Mouse (Mus musculus) left cerebral cortex, postnatal 25 days (tissue): ENCODE measurements around the gene Gm20661. TPM values are rescaled to one million over a fixed set of nuclear protein-coding genes. Genes with fewer than 3 reads are reported as not detected.

Experiments used
- DNase-seq, 2 experiments: peaks; one replicate each; pipeline ENCODE4 v3.0.0; 2022; ENCODE audit warnings: low spot score in 2 of 2, mixed read lengths in 1 of 2
- intact Hi-C: fragments of 180-260 bp; cut with DNase I; formaldehyde crosslinking; loops from one replicate; pipeline ENCODE4 v1.15.1; 2025
- total RNA-seq, 2 experiments: library from RNA; stranded (reverse); gene quantifications; 2 replicates each; pipeline ENCODE4 v1.2.3; 2021

Gm20661 gene
- total RNA-seq = not detected

DNA sequence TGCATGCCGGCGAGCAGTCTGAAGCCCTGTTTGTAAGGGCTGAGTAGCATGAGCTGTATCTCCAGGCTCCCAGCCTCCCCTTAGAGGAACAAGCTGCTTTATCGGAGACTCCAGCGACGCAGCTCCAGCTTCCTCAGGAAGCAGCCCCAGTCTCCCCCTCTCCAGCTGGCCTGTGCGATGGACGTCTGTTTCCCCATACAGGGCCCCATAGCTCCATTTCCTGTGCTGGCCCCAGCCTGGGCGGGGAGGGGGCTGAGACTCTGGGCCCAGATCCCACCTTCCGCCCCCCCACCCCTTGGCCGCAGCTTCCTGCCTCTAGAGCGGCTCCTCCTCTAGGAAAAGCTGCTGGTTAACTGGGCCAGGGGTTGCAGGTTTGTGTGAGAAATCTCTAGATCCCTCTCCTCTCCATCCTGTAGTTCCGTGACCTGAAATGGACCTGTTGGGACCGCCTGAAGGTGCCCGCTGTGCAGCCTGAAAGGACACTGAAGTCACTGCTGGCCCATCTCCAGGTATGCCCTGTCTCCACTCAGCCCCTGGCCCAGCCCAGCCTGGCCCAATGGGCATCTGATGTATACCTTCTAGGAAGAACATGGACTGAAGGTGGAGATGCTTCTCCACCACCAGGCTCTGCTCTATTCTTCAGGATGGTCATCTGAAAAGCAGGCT, at the start of gene Gm20661:
Gene Gm20661, plus strand, starts transcription at position 378 of the 666 bp plus-strand sequence.
- intact Hi-C loops = no loop called here
- DNase-seq = peak; percentile 41 to 65

- peak; percentile 61 to 71 for DNase-seq
- intact Hi-C loops = no loop called here
These were observed 48.7 kb upstream of the Gm20661 start for GRCm38 (mm10) chr9:107934146-107934545.

GRCm38 (mm10) chr9:107935374-107935773, 47.5 kb upstream of the Gm20661 start, which contains the start of gene Camkv:
Camkv (plus strand) TSS chr9:107935674.
- intact Hi-C loops = no loop called here
- no peak for DNase-seq

DNA sequence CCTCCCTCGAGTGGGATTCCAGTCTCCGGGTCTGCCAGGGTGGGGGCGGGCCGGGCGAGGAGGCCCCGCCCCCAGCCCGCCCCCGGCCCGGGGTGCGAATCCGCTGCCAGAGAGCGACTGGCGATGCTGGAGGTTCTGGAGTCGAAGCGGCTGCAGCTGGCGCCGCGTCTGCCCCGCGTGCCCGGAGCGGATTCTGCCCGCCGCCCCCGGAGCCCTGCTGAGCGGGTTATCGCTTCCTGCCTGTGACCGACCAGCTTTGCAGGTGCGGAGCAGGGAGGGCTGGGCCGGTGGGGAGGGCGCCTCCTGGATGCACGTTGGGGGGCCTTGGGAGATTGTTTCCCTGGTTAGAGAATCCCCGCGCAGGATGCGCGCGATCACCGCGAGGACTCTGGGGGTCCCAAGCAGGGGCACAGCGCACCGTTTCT, 47.1 kb upstream of the Gm20661 start:
- intact Hi-C loops = loop anchor here (1.0 kb wide), 1 partner anchor 25 kb away; no protein-coding TSS in a partner anchor

GRCm38 (mm10) chr9:107936215-107936822, 46.5 kb upstream of the Gm20661 start:
- intact Hi-C loops = loop anchor here (1.0 kb wide), 1 partner anchor 25 kb away; no protein-coding TSS in a partner anchor
- DNase-seq = peak; percentile 66 to 70

More for the DNA sequence above, 47.1 kb upstream of the Gm20661 start:
- peak; percentile 69 to 74 for DNase-seq

DNA sequence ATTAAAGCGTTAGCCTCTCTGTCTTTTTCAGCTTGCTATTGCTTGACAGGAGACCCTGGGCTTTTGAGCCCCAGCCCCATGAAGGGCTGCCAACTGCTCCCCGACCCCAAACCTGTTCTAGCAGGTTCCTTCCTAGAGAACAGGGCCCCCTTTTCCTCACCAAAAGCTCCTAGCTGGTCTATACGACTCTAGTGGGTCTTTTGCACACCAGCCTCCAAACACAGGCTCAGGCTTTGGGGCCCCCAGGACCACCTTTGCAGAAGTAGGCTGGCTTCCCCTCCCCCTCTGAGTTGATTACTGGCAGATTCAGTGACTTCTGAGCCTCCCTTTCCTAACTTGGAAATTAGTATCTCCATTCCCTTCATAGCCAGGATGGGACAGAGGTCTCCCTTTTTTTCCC, 46.0 kb upstream of the Gm20661 start:
- intact Hi-C loops = loop anchor here (1.0 kb wide), 1 partner anchor 24 kb away; no protein-coding TSS in a partner anchor

GRCm38 (mm10) chr9:107947241-107948194, 35.3 kb upstream of the Gm20661 start:
- intact Hi-C loops = no loop called here
- DNase-seq = peak in 1 of 2 experiments; percentile 46

More for the DNA sequence above, 46.0 kb upstream of the Gm20661 start:
- DNase-seq = no peak

DNA sequence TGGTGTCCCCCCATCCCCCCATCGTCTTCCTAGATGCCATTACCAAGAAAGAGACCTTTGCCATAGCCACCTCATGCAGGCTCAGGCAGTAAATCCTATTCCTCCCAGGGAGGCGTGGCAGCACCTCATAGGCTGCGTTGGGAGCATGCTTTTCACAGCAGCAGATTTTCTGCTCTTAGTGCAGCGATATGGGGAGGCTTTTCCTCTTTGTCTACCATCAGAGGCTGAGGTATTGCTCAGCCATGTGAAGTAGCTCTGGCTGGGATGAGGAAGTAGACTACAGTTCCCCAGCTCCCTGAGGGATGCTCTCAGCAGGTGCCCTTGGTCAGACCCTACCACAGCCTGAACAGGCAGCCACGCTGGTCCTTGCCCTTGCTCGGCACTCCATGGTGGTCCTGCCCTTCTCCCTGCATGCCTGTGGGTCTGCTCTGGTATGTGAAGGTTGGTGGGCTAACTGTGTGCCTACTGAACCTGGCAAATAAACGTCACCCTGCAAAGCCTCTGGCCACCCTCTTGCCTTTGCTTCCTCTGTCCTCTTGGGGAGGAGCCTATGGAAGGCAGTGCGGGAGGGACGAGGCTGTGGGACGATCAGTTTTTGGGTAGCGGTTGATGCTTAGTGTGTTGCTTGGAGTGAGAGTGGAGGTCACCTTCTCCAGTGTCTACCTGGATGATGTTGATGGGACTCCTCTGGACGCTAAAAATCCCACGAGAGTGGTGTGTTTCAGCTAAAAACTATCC, 33.5 kb upstream of the Gm20661 start:
- intact Hi-C loops = no loop called here
- DNase-seq = no peak

DNA sequence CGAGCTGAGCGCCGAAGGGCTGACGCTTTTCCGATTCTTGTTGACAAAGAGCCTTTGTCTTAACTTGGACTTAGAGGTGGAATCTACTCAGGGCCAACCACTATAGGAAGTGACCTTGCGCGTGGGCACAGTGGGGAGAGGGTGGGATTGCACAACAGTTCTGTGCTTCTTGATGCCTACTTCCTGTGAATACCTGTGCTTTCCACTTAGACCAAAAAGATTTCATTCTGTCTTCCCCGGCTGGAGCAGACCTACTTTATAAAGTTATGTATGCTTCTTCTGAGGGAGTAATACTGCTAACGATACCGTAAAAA, 33.0 kb upstream of the Gm20661 start, which contains the start of gene Traip:
Gene Traip, plus strand, starts transcription at position 215 of the 314 bp plus-strand sequence.
- DNase-seq = no peak
- intact Hi-C loops = no loop called here

DNA sequence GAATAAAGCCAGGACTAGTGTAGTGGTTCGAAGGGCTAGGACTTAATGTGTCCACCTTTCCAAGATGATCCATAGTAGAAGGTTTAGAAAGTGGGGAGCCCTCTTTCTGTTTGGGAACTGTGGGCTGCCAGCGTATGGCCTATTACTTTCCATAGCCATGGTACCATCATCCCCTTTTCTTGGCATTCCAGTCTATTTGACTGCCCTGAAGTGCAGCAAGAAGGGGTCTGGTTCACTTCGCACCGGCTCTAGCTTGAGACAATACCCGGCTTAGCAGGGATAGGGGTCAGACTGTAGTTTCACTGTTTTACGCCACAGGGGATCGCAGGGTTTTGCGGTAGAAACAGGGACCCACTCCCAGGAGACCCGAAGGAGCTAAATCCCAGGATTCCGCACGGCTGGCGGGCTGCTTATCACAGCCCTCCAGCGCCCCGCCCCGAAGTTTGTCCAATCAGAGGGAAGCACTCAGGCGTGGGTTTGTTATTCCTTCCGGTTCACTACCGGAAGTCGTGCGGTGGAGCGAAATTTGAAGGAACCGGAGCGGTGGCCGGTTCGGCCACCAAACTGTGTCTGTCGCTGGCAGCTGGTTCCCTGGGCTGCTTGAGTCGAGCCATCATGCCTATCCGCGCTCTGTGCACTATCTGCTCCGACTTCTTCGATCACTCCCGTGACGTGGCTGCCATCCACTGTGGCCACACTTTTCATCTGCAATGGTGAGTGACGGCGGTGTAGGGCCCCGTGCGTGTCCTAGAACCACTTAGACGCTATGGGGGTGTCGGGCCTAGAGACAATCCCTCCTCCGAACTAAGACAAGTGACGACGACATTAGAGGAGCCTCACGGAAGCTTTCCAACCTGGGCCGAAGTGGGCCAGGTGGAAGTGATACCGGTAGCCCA, 32.1 kb upstream of the Gm20661 start:
- intact Hi-C loops = no loop called here
- peak; percentile 89 to 95 for DNase-seq

- intact Hi-C loops = no loop called here
- no peak for DNase-seq
These were observed 27.1 kb upstream of the Gm20661 start for GRCm38 (mm10) chr9:107955613-107956289.

GRCm38 (mm10) chr9:107957141-107957540, 25.7 kb upstream of the Gm20661 start:
- no peak for DNase-seq
- intact Hi-C loops = no loop called here

DNA sequence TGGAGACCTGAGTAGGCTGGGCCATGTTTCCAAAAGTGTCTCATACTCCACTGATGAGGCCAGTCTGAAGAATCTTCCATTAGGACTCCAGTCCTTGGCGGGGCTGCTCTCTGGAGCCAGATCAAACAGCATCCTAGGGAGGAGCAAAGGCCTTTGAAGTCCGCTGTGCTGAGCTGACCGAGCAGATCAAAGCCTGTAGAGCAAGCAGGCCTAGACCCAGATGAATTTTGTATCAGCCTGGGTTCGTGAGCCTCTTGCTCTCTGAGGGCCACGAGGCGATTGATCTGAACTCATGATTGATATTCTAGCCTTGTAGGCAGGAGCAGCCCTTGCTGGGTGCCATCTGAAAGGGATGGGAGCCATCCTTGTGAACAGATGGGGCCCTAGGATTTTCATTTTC, 23.0 kb upstream of the Gm20661 start:
- intact Hi-C loops = loop anchor here (5.0 kb wide), 2 partner anchors 92 to 107 kb away; partner anchors contain the start of gene Amigo3
- DNase-seq = no peak

GRCm38 (mm10) chr9:107960928-107961327, 21.9 kb upstream of the Gm20661 start:
- intact Hi-C loops = loop anchor here (1.0 to 5.0 kb wide), 3 partner anchors 25 to 106 kb away; partner anchors contain the start of gene Amigo3
- DNase-seq = no peak

DNA sequence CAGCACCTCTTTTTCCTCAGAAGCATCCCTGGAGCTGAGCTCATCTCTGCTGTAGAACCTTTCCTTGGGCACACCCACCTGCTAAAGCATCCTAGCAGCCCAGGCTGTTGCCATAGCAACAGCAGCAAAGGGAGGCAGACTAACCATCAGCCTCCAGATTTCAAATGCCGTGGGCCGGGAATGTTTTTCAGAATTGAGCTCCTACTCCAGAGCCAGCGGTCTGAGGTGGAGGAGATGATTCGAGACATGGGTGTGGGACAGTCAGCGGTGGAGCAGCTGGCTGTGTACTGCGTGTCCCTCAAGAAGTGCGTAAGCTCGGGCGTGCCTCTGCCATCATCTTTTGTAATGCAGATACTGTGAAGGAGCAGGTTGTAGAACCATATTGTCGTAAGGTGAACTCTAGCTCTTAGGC, 21.5 kb upstream of the Gm20661 start:
- intact Hi-C loops = loop anchor here (1.0 to 5.0 kb wide), 3 partner anchors 25 to 106 kb away; partner anchors contain the start of gene Amigo3
- DNase-seq = peak; percentile 82 to 96

- peak; percentile 67 to 88 for DNase-seq
- intact Hi-C loops = loop anchor here (1.0 to 5.0 kb wide), 4 partner anchors 26 to 105 kb away; partner anchors contain the start of gene Amigo3
These were observed 21.0 kb upstream of the Gm20661 start for GRCm38 (mm10) chr9:107961881-107962280.

DNA sequence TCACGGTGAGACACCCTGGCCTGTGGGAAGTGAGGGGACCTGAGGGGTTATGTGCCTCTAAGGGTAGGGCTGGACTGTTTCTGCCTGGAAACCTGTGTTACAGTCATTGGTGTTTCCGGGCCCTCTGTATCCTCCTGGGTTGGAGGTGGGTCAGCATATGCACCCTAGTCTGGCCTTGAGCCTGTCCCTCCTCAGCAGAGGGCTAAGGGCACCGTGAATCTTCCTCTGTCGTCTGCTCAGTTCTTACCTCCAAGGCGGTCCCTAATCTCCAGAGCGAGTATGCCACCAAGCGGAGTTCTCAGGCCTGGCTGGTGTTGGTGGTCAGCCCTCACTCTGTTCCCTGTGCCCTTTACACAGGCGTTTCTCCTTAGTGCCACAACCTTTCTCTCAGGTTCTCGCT, 19.9 kb upstream of the Gm20661 start:
- DNase-seq = no peak
- intact Hi-C loops = loop anchor here (1.0 to 5.0 kb wide), 4 partner anchors 59 to 104 kb away; partner anchors contain the start of gene Amigo3
